Mouse (Mus musculus) gastrocnemius, adult 18-20 months (tissue): Measurements from ENCODE around the gene Hdac1. TPM values are rescaled to one million over a fixed set of nuclear protein-coding genes. Genes with fewer than 3 reads are reported as not detected.

Experiments used
- DNase-seq: peaks from one replicate; pipeline ENCODE4 v3.0.0; 2021; ENCODE audit warnings: low spot score
- long read RNA-seq, 2 experiments: library from polyadenylated mRNA; stranded (forward); transcript quantifications; one replicate each; pipeline ENCODE4 v2.0.0; 2021
- total RNA-seq, 2 experiments: library from RNA; stranded (reverse); gene quantifications; 2 replicates each; pipeline ENCODE4 v1.2.3; 2021

The Hdac1 gene
- total RNA-seq: 1 to 10 TPM; 7.7 to 8.2 TPM
- long read RNA-seq, experiment 1, transcript Hdac1-201 (14 exons, 2,038 nt): major isoform, 12 of 14 reads
- long read RNA-seq, experiment 1, partial matches to known transcripts: 1 of 14 reads
- long read RNA-seq, experiment 1, other reads (novel, unspliced or antisense): 1 of 14 reads
- long read RNA-seq, experiment 2, transcript Hdac1-201 (14 exons, 2,038 nt): major isoform, 8 of 13 reads
- long read RNA-seq, experiment 2, partial matches to known transcripts: 3 of 13 reads
- long read RNA-seq, experiment 2, other reads (novel, unspliced or antisense): 2 of 13 reads

- DNase-seq: peak; percentile 95
These were observed at the start of gene Hdac1 for GRCm38 (mm10) chr4:129542592-129543141. Hdac1 (minus strand) TSS chr4:129542713.

- no peak for DNase-seq
These were observed 46.4 kb upstream of the Hdac1 start for GRCm38 (mm10) chr4:129588865-129589264.

- no peak for DNase-seq
These were observed 44.4 kb upstream of the Hdac1 start for GRCm38 (mm10) chr4:129586943-129587342.

GRCm38 (mm10) chr4:129585773-129586172, 43.3 kb upstream of the Hdac1 start:
- no peak for DNase-seq

GRCm38 (mm10) chr4:129584884-129585608, 42.5 kb upstream of the Hdac1 start:
- DNase-seq: peak; percentile 83

GRCm38 (mm10) chr4:129584370-129584769, 41.9 kb upstream of the Hdac1 start:
- DNase-seq: no peak

- DNase-seq: no peak
These were observed 39.7 kb upstream of the Hdac1 start for GRCm38 (mm10) chr4:129582251-129582650.

GRCm38 (mm10) chr4:129580347-129580746, 37.8 kb upstream of the Hdac1 start:
- no peak for DNase-seq

GRCm38 (mm10) chr4:129578466-129578865, 36.0 kb upstream of the Hdac1 start, which contains the start of gene Fam167b:
Fam167b (minus strand) TSS chr4:129578549.
- DNase-seq: no peak

- no peak for DNase-seq
These were observed 35.2 kb upstream of the Hdac1 start for GRCm38 (mm10) chr4:129577688-129578087.

- peak; percentile 61 for DNase-seq
These were observed 34.5 kb upstream of the Hdac1 start for GRCm38 (mm10) chr4:129576863-129577491.

GRCm38 (mm10) chr4:129575171-129575844, 32.8 kb upstream of the Hdac1 start:
- no peak for DNase-seq

- DNase-seq: no peak
These were observed 30.9 kb upstream of the Hdac1 start, which contains the start of gene Lck for GRCm38 (mm10) chr4:129573430-129573829. Lck (minus strand) TSS chr4:129573641.

GRCm38 (mm10) chr4:129573093-129573370, 30.5 kb upstream of the Hdac1 start:
- DNase-seq: no peak

- DNase-seq: no peak
These were observed 30.0 kb upstream of the Hdac1 start for GRCm38 (mm10) chr4:129572236-129573092.

GRCm38 (mm10) chr4:129571551-129572084, 29.1 kb upstream of the Hdac1 start:
- DNase-seq: no peak

GRCm38 (mm10) chr4:129570028-129570427, 27.5 kb upstream of the Hdac1 start:
- no peak for DNase-seq

GRCm38 (mm10) chr4:129568366-129568765, 25.9 kb upstream of the Hdac1 start:
- no peak for DNase-seq

- DNase-seq: no peak
These were observed 22.6 kb upstream of the Hdac1 start for GRCm38 (mm10) chr4:129565139-129565538.

- no peak for DNase-seq
These were observed 21.2 kb upstream of the Hdac1 start for GRCm38 (mm10) chr4:129563718-129564117.
